In the genomic region with DNA sequence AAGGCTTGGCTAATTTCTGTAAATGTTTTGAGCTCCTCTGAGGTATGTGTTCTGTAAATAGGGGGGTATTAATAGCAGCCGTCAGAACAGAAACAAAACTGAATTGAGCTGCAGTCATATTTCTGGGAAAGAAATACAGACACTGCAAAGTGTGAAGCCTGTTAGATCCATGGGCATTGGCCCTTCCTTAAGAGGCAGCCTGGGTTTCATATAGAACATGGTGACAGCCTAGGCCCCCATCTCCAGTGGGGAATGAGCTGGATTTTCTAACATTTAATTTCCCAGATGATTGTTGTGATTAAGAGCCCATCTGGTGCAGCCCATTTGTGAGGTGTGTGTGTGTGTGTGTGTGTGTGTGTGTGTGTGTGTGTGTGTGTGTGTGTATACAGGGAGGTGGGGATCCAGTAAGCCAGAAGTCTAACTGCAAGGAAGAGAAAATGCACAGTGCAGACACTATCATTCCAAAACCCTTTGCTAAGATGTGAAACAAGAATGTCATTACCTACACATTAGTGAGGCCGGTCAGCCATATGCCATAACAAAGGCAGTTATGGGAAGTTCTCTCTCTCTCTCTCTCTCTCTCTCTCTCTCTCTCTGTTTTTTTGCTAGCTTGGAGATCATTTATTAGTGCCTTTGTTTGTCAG, we compare ENCODE assay signal across 16 mouse cellular contexts.
DNase-seq lines count a peak whose midpoint lies in the region; ATAC-seq and TF ChIP-seq lines count a peak whose summit lies in the region.
"Had no signal": no experiment of that assay in that cellular context is flagged by ENCODE, and none has a peak within 500 bp of the region (broad histone marks: within the 10 kb centered on the region; RNA-seq: fewer than 3 reads in every experiment).

No protein-coding gene starts in this region.

- no peaks in the 10 kb centered on the region; the same call in 1 of the 2 replicates for H3K36me3 ChIP-seq in hindbrain, embryonic 12.5 days
- no peaks in the 10 kb centered on the region for H3K36me3 ChIP-seq in hindbrain, embryonic 11.5 days (ENCODE audit: control insufficient read depth, insufficient read depth, low read length)
- H3K36me3 ChIP-seq in embryonic facial prominence, embryonic 10.5 days (replicated peaks): peaks cover 4% of the 10 kb centered on the region; the same call in 1 of the 2 replicates
- H3K36me3 ChIP-seq in forebrain, embryonic 15.5 days: no peaks in the 10 kb centered on the region
- H3K36me3 ChIP-seq in limb, embryonic 14.5 days (ENCODE audit: control insufficient read depth, insufficient read depth, low read length): no peaks in the 10 kb centered on the region
- H3K36me3 ChIP-seq: heart, embryonic 13.5 days; liver, embryonic 12.5 days had no signal

- no peak overlapping the region for H3K4me2 ChIP-seq in hindbrain, embryonic 12.5 days (replicated peaks)
- H3K4me2 ChIP-seq in hindbrain, embryonic 11.5 days (replicated peaks; ENCODE audit: low read depth, low read length): no peak overlapping the region
- no peak overlapping the region for H3K4me2 ChIP-seq in forebrain, embryonic 15.5 days (replicated peaks)
- no peak overlapping the region for H3K4me2 ChIP-seq in limb, embryonic 14.5 days (replicated peaks; ENCODE audit: low read depth, low read length, severe bottlenecking)
- H3K4me2 ChIP-seq: heart, embryonic 13.5 days; liver, embryonic 12.5 days had no signal

- no peaks in the 10 kb centered on the region for H3K27me3 ChIP-seq in hindbrain, embryonic 12.5 days
- no peaks in the 10 kb centered on the region for H3K27me3 ChIP-seq in hindbrain, embryonic 11.5 days (ENCODE audit: control insufficient read depth, insufficient read depth, low read length)
- no peaks in the 10 kb centered on the region for H3K27me3 ChIP-seq in embryonic facial prominence, embryonic 10.5 days (replicated peaks; ENCODE audit: low read depth, poor library complexity, severe bottlenecking)
- no peaks in the 10 kb centered on the region for H3K27me3 ChIP-seq in forebrain, embryonic 15.5 days
- no peaks in the 10 kb centered on the region for H3K27me3 ChIP-seq in limb, embryonic 14.5 days (ENCODE audit: control insufficient read depth, insufficient read depth, low read length)
- H3K27me3 ChIP-seq: heart, embryonic 13.5 days; liver, embryonic 12.5 days had no signal

- no peak overlapping the region for H3K9ac ChIP-seq in hindbrain, embryonic 12.5 days
- no peak overlapping the region for H3K9ac ChIP-seq in hindbrain, embryonic 11.5 days (ENCODE audit: low read depth, low read length)
- H3K9ac ChIP-seq in forebrain, embryonic 15.5 days (replicated peaks): no peak overlapping the region
- no peak overlapping the region for H3K9ac ChIP-seq in limb, embryonic 14.5 days (ENCODE audit: low read depth, low read length, severe bottlenecking)
- H3K9ac ChIP-seq: heart, embryonic 13.5 days; liver, embryonic 12.5 days had no signal

- peak overlapping the region; percentile 64 for H3K27ac ChIP-seq in hindbrain, embryonic 12.5 days
- H3K27ac ChIP-seq in hindbrain, embryonic 11.5 days (ENCODE audit: low read depth, low read length): no peak overlapping the region
- peak overlapping the region; percentile 48; the same call in 1 of the 2 replicates for H3K27ac ChIP-seq in embryonic facial prominence, embryonic 10.5 days (replicated peaks)
- H3K27ac ChIP-seq in forebrain, embryonic 15.5 days (replicated peaks): peak overlapping the region; percentile 27
- 0 out of 2 replicates have a peak overlapping the region, but pooled peaks have one; percentile 34 for H3K27ac ChIP-seq in limb, embryonic 14.5 days (replicated peaks; ENCODE audit: low read depth, low read length)
- H3K27ac ChIP-seq: heart, embryonic 13.5 days; left cerebral cortex, adult 2 months; liver, embryonic 12.5 days had no signal

- TF ChIP-seq POLR2A in limb, embryonic 14.5 days (IDR thresholded peaks at IDR 0.05; ENCODE audit: borderline replicate concordance, extremely low read depth, insufficient read depth, insufficient read length): no peak

- no peak for ATAC-seq in hindbrain, embryonic 12.5 days (ENCODE audit: low FRiP score)
- ATAC-seq in hindbrain, embryonic 11.5 days (ENCODE audit: low FRiP score): no peak
- ATAC-seq in forebrain, embryonic 15.5 days (replicated peaks): no peak
- ATAC-seq in limb, embryonic 14.5 days (ENCODE audit: low FRiP score, low read depth): no peak
- ATAC-seq: liver, embryonic 12.5 days had no signal

- H3K4me1 ChIP-seq in hindbrain, embryonic 12.5 days: peaks cover 8% of the 10 kb centered on the region; the same call in 1 of the 2 replicates
- no peaks in the 10 kb centered on the region for H3K4me1 ChIP-seq in hindbrain, embryonic 11.5 days (replicated peaks; ENCODE audit: control insufficient read depth, insufficient read depth, low read length)
- H3K4me1 ChIP-seq in embryonic facial prominence, embryonic 10.5 days: peaks cover 12% of the 10 kb centered on the region
- no peaks in the 10 kb centered on the region; the same call in 1 of the 2 replicates for H3K4me1 ChIP-seq in forebrain, embryonic 15.5 days
- peaks cover 13% of the 10 kb centered on the region for H3K4me1 ChIP-seq in limb, embryonic 14.5 days (ENCODE audit: control insufficient read depth, insufficient read depth, low read length)
- H3K4me1 ChIP-seq: liver, embryonic 12.5 days had no signal

- WGBS in hindbrain, embryonic 12.5 days: 80% methylated on average over 2 of the region's 2 CpGs
- 79% methylated on average over 2 of the region's 2 CpGs for WGBS in hindbrain, embryonic 11.5 days
- WGBS in embryonic facial prominence, embryonic 10.5 days: 89% methylated on average over 2 of the region's 2 CpGs
- WGBS in forebrain, embryonic 15.5 days: 64% methylated on average over 2 of the region's 2 CpGs
- 76% methylated on average over 2 of the region's 2 CpGs for WGBS in limb, embryonic 14.5 days

- no peaks in the 10 kb centered on the region for H3K9me3 ChIP-seq in hindbrain, embryonic 12.5 days (replicated peaks)
- no peaks in the 10 kb centered on the region for H3K9me3 ChIP-seq in hindbrain, embryonic 11.5 days (ENCODE audit: control insufficient read depth, low read length)
- no peaks in the 10 kb centered on the region for H3K9me3 ChIP-seq in embryonic facial prominence, embryonic 10.5 days
- no peaks in the 10 kb centered on the region for H3K9me3 ChIP-seq in forebrain, embryonic 15.5 days
- H3K9me3 ChIP-seq in limb, embryonic 14.5 days (ENCODE audit: control insufficient read depth, low read length): no peaks in the 10 kb centered on the region
- H3K9me3 ChIP-seq: heart, embryonic 13.5 days; liver, embryonic 12.5 days had no signal

- no peak overlapping the region for H3K4me3 ChIP-seq in hindbrain, embryonic 12.5 days
- H3K4me3 ChIP-seq in hindbrain, embryonic 11.5 days (ENCODE audit: low read depth, low read length): no peak overlapping the region
- H3K4me3 ChIP-seq in embryonic facial prominence, embryonic 10.5 days: no peak overlapping the region
- no peak overlapping the region for H3K4me3 ChIP-seq in forebrain, embryonic 15.5 days
- no peak overlapping the region for H3K4me3 ChIP-seq in limb, embryonic 14.5 days (replicated peaks; ENCODE audit: low read length)
- H3K4me3 ChIP-seq: erythroblast, embryonic 14.5 days; heart, embryonic 13.5 days; left cerebral cortex, adult 2 months; liver, embryonic 12.5 days had no signal

- DNase-seq in hindbrain, embryonic 11.5 days (ENCODE audit: low spot score): no peak
- no peak for DNase-seq in embryonic facial prominence, embryonic 10.5 days (ENCODE audit: low spot score)
- no peak for DNase-seq in limb, embryonic 14.5 days (ENCODE audit: low spot score)
- no peak for DNase-seq in right cerebral cortex, postnatal 25 days
- DNase-seq in cerebellum, adult 9-11 months: no peak
- DNase-seq in left cerebral cortex, adult 18-20 months (ENCODE audit: low spot score in 2 of 2): no peak
- DNase-seq: cerebellum, adult 11 months; kidney, adult 9 months; kidney, postnatal 4 days; right cerebral cortex, postnatal 14 days had no signal
